Mouse (Mus musculus): ENCODE data around the gene Dagla.

Dagla gene

DNA sequence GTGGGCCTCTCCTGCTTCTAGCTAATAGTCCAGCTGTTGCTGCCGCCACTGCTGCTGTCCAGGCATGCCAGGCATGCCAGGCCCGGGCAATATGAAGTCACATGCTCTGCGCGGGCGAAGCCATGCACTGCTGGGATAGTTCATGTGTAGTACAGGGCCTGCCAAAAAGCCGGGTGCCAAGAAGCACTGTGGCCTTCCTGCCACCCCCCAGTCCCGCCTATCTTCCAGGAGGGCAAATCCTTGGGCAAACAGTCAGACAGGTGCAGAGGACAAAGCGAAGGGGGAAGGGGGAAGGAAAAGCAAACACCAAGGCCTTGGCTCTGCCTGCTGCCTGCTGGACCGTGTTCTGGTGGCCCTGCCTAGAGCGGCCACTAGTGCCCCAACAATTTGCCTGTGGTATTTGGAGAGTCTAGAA, 18.2 kb downstream of the Dagla start:
- ATAC-seq (ENCODE audit: insufficient number of reproducible peaks, low FRiP score, low TSS enrichment) = no peak

DNA sequence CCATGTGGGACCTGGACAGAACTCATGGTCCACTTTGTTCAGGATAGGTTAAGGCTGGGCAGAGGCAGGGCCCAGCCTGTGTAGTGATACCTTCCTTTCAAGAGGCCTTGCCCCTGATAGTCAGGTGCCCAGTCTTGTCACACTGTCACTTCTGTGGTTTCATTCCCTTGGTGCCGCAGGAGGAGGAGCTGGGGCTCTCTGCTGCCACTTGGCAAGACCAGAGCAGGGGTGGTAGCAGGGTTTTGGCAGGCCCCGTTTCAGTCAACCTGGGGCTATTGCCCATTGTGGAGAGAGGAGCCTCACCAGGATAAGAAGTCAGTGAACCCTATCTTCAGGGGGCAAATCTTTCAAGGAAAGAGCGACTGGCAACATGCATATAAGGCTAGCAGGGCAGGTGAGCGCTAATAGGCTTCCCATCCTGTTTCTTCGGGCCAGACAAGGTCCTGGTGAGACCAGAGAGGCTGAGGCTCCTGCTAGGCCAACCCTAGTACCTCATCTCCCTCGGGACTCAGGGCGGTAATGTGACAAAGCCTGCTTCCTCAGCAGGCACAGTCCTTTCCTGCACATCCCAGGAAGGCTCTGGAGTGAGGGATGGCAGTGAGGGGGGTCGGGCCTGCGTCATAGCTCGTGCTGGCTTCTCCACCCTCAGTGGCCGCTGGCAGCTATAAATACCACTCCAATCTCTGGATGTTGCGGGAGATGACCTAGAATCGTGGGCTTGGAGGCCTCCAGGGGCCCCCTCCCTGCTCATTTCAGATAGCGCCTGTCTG, 23.7 kb downstream of the Dagla start:
- ATAC-seq (ENCODE audit: insufficient number of reproducible peaks, low FRiP score, low TSS enrichment) = no peak

GRCm38 (mm10) chr19:10279668-10280067, 25.0 kb downstream of the Dagla start:
- ATAC-seq (ENCODE audit: insufficient number of reproducible peaks, low FRiP score, low TSS enrichment) = no peak

DNA sequence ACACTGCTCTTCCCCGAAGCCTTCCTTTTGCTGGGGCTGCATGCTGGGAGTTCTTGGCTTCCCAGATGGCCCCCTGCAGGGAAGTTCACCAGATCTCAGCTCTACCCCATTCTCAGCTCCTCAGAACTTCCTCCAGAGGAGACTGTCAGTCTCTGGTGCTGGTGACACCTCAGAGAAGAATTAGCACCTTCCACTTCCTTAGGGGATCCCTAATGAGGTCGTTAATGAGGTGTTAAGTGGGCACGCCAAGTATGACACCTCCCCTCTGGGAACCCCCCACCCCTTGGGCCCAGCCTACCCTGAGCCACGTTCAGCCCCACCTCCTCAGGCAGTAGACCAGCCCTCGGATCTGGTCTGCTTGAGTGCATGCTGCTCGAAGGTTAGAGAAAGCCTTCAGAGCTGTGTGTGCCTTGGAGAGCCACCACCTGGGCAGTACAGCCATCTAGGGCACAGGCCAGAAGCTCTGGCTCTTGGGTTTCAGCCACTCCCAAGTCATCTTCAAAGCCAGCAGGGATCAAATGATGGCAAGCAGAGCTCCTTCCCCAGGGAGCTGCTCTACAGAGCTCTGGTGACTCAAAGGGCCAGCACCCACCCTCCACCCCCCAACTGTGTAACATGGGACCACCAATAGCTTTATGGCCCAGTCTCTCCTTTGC, 25.9 kb downstream of the Dagla start:
- ATAC-seq (ENCODE audit: insufficient number of reproducible peaks, low FRiP score, low TSS enrichment) = no peak

DNA sequence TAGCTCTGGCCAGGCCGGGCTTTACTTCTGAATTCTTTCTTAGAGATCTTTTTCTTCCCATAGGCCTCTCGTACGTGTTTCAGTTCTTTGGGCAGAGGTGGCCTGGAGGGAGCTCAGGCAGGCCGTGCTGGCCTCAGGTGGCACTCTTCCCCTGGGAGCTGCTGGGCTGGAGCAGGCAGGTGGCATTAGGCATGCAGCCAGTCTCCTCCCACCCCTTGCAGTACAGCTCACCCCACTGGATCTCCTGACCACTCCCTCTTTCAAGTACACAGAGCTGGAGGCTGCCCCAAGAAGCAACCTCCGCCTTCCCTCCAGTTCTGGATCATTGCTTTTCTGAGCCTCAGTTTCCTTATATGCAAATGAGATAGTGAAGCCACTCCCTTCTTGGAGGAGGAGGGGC, 26.9 kb downstream of the Dagla start:
- no peak for ATAC-seq (ENCODE audit: insufficient number of reproducible peaks, low FRiP score, low TSS enrichment)

GRCm38 (mm10) chr19:10277331-10277730, 27.3 kb downstream of the Dagla start:
- ATAC-seq (ENCODE audit: insufficient number of reproducible peaks, low FRiP score, low TSS enrichment) = no peak

- ATAC-seq (ENCODE audit: insufficient number of reproducible peaks, low FRiP score, low TSS enrichment) = no peak
Measured at GRCm38 (mm10) chr19:10276483-10277144, 28.1 kb downstream of the Dagla start.

GRCm38 (mm10) chr19:10274056-10274455, 30.6 kb downstream of the Dagla start:
- no peak for ATAC-seq (ENCODE audit: insufficient number of reproducible peaks, low FRiP score, low TSS enrichment)

- no peak for ATAC-seq (ENCODE audit: insufficient number of reproducible peaks, low FRiP score, low TSS enrichment)
Measured at GRCm38 (mm10) chr19:10272746-10273145, 31.9 kb downstream of the Dagla start.

DNA sequence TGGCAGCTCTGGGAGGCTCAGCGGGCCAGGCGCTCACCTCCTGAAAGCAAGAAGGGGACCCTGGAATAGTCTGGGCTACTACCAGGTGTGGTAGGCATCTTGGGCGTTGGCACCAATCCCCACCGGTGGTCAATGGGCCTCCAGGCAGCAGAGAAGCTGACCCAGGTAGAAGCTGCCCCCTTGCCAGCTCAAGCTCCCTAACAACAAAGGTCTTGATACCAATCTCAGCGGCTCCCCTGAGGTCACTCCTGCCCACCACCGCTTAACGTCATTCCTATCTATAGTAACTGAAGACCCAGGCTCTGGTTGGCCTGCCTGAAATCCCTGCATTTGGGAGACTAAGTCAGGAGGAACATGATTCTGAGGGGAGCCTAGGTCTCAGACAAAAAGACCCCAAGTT, 33.1 kb downstream of the Dagla start:
- ATAC-seq (ENCODE audit: insufficient number of reproducible peaks, low FRiP score, low TSS enrichment) = no peak

GRCm38 (mm10) chr19:10270356-10270755, 34.3 kb downstream of the Dagla start:
- no peak for ATAC-seq (ENCODE audit: insufficient number of reproducible peaks, low FRiP score, low TSS enrichment)

DNA sequence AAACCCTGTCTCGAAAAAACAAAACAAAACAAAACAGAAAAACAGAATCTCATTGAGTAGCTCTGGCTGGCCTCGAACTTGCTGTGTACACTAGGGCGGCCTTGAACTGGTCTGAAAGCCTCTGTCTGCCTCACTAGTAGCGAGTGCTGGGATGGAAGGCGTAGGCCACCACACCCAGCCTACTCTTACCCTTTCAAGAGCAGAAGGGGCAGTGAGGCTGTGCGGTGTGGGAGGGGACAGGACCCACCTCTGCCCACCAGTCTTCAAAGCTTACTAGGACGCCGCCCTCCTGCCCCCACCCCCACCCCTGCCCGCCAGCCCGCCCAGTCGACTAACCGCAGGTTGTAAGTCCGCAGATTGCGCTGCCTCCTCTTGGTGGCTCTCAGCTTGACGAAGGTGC, 35.8 kb downstream of the Dagla start:
- ATAC-seq (ENCODE audit: insufficient number of reproducible peaks, low FRiP score, low TSS enrichment) = no peak

DNA sequence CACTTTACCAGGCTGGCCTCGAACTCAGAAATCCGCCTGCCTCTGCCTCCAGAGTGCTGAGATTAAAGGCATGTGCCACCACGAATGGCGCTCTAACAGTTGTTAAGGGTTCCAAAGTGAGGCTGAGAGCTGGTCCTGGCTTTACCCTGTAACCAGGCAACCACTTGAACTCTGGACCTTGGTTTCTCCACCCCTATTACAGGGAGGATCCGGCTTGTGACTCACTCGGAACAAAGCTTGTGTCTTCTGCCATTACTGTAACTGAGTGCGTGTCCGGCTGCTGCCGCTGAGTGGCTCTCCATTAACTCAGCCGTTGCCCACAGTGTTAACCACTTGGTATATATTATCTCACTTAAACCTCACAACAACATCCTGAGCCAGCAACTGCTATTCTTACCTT, 36.7 kb downstream of the Dagla start:
- ATAC-seq (ENCODE audit: insufficient number of reproducible peaks, low FRiP score, low TSS enrichment) = no peak

DNA sequence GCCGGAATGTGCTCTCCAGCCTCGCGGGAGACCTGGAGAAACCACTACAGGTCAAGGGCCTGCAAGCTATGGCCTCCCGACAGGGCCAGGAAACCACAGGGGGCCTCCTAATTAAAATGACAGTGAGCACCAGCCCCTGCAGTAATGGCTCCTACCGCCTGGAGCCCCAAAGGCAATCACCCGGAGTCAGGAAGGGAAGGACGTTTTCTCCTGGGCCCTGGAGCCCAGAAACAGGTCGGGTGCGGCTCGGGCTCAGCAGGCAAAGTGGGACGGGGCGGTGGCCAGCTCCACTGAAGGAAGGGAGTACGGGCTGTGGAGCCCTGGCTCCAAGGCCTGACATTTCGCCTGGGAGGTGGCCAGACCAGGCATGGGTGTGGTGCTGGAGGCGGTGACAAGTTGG, 37.6 kb downstream of the Dagla start:
- ATAC-seq (ENCODE audit: insufficient number of reproducible peaks, low FRiP score, low TSS enrichment) = no peak

- ATAC-seq (ENCODE audit: insufficient number of reproducible peaks, low FRiP score, low TSS enrichment) = no peak
Measured at GRCm38 (mm10) chr19:10266196-10266850, 38.4 kb downstream of the Dagla start.

DNA sequence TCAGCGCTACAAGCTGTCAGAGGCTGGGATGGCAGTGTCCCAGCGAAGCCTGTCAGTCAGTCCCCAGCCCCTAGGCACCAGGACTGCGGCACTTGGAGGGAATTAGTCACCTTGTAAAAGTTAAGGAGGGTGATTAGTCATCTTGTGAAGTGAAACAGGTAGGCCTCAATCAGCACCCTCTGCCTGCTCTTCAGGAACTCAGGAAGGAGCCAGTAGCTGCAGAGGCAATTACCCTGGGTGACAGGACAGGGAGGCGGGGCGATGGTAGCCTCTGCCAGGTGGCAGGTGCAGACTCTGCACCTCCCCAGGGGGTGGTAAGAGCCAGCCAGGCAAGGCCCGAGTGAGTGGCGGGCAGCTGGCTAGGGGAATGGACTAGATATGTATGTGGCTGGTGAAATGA, 43.3 kb downstream of the Dagla start:
- ATAC-seq (ENCODE audit: insufficient number of reproducible peaks, low FRiP score, low TSS enrichment) = no peak

DNA sequence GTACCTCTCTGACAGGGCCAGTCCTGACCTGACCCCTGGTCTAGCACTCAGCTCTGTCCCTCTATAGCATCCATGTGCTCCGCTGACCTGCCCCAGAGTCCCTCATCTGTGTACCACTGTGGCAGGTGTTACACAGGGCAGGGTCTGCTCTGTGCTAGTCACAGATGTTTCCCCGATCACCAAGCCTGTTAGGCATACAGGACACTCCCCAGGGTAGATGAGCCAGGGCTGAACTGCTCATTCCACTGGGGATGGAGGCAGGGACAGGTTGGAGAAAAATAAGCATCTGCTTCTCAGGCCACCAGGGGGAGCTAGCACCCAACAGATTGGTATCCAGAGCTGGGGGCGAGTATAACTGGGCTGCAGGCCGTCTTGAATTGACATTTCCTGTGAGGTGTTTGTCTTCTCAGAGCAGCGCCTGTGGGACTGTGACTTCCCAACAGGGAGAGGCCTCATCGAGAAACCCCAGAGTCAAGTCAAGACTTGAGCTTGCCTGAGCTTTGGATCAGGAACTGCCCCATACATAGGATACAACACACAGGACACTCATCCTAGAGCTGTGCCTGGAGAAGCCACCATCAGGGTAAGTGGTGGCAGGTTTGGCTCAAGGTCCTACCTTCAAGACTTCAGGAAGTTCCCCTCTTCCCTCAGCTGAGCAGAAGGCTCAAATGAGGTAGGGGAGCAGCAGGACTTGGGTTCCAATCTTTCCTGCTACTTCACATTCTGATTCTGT, 46.2 kb downstream of the Dagla start:
- ATAC-seq (ENCODE audit: insufficient number of reproducible peaks, low FRiP score, low TSS enrichment) = peak; percentile 56

GRCm38 (mm10) chr19:10248128-10248527, 56.5 kb downstream of the Dagla start:
- no peak for ATAC-seq (ENCODE audit: insufficient number of reproducible peaks, low FRiP score, low TSS enrichment)

DNA sequence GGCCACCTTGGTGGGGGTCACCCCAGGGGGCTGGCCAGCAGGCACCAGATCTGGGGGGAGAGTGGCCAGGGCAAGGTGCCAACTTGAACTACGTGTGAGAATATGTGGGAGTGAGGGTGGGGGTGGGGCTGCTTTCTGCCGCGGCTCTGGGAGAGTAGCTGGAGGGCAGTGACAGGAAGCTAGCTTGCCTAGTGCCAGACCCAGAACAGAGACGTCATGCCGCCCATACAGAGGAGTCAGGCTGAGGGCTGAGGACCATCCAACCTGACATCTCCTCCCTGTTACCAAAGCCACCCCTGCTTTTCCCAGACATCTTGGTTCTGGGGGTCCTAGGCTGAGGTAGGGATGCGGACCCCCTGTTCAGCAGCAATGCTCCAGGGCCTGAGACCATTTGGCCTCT, 57.5 kb downstream of the Dagla start:
- no peak for ATAC-seq (ENCODE audit: insufficient number of reproducible peaks, low FRiP score, low TSS enrichment)

DNA sequence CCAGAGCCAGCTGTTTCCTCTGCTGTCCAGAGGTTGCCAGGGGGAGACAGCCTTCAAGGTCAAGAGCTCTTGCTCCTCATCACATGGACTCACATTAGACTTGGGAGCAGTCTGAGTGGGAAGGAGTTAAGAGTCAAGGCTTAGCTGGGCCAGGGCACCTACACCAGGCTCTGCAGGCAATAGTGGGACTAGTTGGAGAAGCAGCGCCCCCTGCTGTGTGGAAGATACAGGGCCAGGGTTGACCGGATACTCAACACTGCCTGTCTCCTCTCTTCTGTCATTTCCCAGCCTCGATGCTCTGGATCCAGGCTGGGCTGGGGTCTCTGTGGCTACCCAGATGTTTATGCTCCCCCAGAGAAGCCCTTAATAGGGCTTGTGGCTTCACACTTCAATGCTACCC, 60.5 kb downstream of the Dagla start:
- no peak for ATAC-seq (ENCODE audit: insufficient number of reproducible peaks, low FRiP score, low TSS enrichment)
